Mouse (Mus musculus) cerebellum, adult 2 months (tissue): ENCODE measurements at regions not wholly inside any gene's neighbourhood (a gene's known extent, or its start where the extent isn't known, plus 50 kb on each side); places are given as distances from the start of the nearest gene placed in this dataset.

Experiments used
- CTCF ChIP-seq: fragments of 200-500 bp; IDR thresholded peaks from 2 replicates; pipeline ENCODE4 v1.5.1; 2011; ENCODE audit warnings: low read depth, mild to moderate bottlenecking, control low read depth, low read length, moderate library complexity, borderline replicate concordance; ENCODE audit not compliant: insufficient read depth
- POLR2A ChIP-seq: fragments of 200-500 bp; IDR thresholded peaks from 2 replicates; pipeline ENCODE4 v1.6.1; 2011; ENCODE audit warnings: low read length, control low read depth, borderline replicate concordance; ENCODE audit not compliant: insufficient read depth

GRCm38 (mm10) chrX:108541410-108541809, 123.3 kb downstream of the Gm379 start:
- TF ChIP-seq CTCF (no peak), POLR2A (no peak)
